Mouse (Mus musculus) hindbrain, embryonic 14.5 days (tissue): ENCODE measurements around the gene 4931406P16Rik. TPM values are rescaled to one million over a fixed set of nuclear protein-coding genes. Genes with fewer than 3 reads are reported as not detected.
"Not testable (repeated sequence)": the region's sequence is repeated elsewhere in the genome, so short reads cannot be mapped to it uniquely, and the experiment has no call there.

Experiments used
- ATAC-seq: fragments of 200-750 bp; cut with Nextera tagmentation; 2 replicates; pipeline ENCODE4 v1.8.0; 2017; ENCODE audit warnings: moderate number of reproducible peaks, mild to moderate bottlenecking, moderate TSS enrichment, moderate library complexity; ENCODE audit not compliant: low FRiP score
- DNase-seq: peaks from one replicate; pipeline ENCODE4 v3.0.0-alpha.2; 2015; ENCODE audit warnings: low spot score
- H3K27ac ChIP-seq: fragments of 300-500 bp; sonication (generic); 2 replicates; pipeline ENCODE4 v1.5.1; 2014; ENCODE audit warnings: mild to moderate bottlenecking, moderate library complexity
- H3K27me3 ChIP-seq: fragments of 300-500 bp; sonication (generic); 2 replicates; pipeline ENCODE4 v1.6.1; 2014; ENCODE audit warnings: mild to moderate bottlenecking, low read length, mixed read lengths; ENCODE audit not compliant: control insufficient read depth, insufficient read depth
- H3K36me3 ChIP-seq: fragments of 300-500 bp; sonication (generic); replicated peaks from 2 replicates; pipeline ENCODE4 v1.6.1; 2014; ENCODE audit not compliant: control insufficient read depth, insufficient read depth
- H3K4me1 ChIP-seq: fragments of 300-500 bp; sonication (generic); replicated peaks from 2 replicates; pipeline ENCODE4 v1.6.1; 2014; ENCODE audit warnings: antibody characterized with exemption, low read length, mixed read lengths; ENCODE audit not compliant: control insufficient read depth, insufficient read depth
- H3K4me2 ChIP-seq: fragments of 300-500 bp; sonication (generic); replicated peaks from 2 replicates; pipeline ENCODE4 v1.6.1; 2014; ENCODE audit warnings: mild to moderate bottlenecking, moderate library complexity
- H3K4me3 ChIP-seq: fragments of 300-500 bp; sonication (generic); replicated peaks from 2 replicates; pipeline ENCODE4 v1.5.1; 2014; ENCODE audit warnings: mild to moderate bottlenecking, low read length
- H3K9ac ChIP-seq: fragments of 300-500 bp; sonication (generic); 2 replicates; pipeline ENCODE4 v1.6.1; 2014
- H3K9me3 ChIP-seq: fragments of 300-500 bp; sonication (generic); 2 replicates; pipeline ENCODE4 v1.6.1; 2016; ENCODE audit warnings: low read length; ENCODE audit not compliant: control insufficient read depth
- WGBS: fragments of 180-500 bp; shearing (Covaris S2); extraction: QIAGEN DNeasy Blood & Tissue Kit; methylation state at CpG from one replicate; pipeline ENCODE4 v1.1.7; 2014; 5-methylcytosine and 5-hydroxymethylcytosine counted together
- polyA plus RNA-seq: library from polyadenylated mRNA; unstranded; fragments of >200 nt; fragmentation: Nextera tagmentation; extraction: Ambion mirVana; gene quantifications from 2 replicates; pipeline ENCODE4 v1.2.1, GENCODE M21; 2014

4931406P16Rik gene
- polyA plus RNA-seq, 1 experiment from 2014 or later = 39.5 TPM

DNA sequence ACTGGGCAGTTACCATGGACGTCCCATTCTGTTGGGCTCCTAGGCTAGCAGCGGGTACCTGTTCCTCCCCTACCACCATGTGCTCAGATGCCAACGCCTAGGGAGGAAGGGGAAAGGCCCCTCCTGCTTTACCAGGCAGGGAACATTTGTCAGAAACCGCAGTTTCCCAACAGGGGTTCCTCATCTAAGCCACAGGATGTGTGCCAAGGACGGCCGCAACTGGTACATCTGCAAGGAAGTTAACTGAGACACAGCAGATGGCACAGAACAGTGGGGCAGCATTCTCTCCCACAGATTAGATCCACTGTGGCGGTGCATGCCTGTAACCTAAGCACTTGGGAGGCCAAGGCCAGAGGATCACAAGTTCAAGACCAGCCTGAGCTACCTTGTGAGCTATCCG is 98.7 kb downstream of the 4931406P16Rik start:
- 91% methylated on average over 8 of the region's 8 CpGs for whole genome bisulfite sequencing
- Histone ChIP-seq H3K27ac (no peak overlapping the region), H3K9ac (no peak overlapping the region), H3K4me2 (no peak overlapping the region), H3K4me3 (no peak overlapping the region), H3K4me1 (no peaks in the 10 kb centered on the region), H3K36me3 (peaks cover 96% of the 10 kb centered on the region), H3K9me3 (no peaks in the 10 kb centered on the region), H3K27me3 (no peaks in the 10 kb centered on the region)
- DNase-seq = no peak
- ATAC-seq = no peak

DNA sequence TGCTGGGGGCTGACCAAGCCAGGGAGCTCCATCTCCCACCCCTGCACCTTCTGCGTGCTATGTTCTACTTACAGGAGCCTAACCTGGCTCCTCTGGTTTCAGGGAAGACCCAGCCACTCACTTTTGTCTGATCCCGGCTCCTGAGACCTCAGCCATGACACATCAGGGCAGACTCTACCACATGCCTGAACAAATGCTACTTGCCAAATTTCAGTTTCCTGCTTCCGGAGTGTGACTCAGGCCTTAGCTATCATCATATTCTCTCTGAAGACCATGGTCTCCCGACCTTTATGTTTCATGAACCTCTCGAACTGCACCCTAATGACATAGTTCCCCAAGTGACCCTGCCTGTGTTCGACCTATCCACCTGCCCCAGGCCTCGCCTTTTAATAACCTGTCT is 100.1 kb downstream of the 4931406P16Rik start:
- Histone ChIP-seq H3K27me3 (no peaks in the 10 kb centered on the region), H3K27ac (no peak overlapping the region), H3K36me3 (peaks cover 97% of the 10 kb centered on the region), H3K4me1 (no peaks in the 10 kb centered on the region), H3K4me3 (no peak overlapping the region), H3K9ac (no peak overlapping the region), H3K4me2 (no peak overlapping the region), H3K9me3 (no peaks in the 10 kb centered on the region)
- no peak for ATAC-seq
- 96% methylated on average over 7 of the region's 7 CpGs for WGBS
- DNase-seq = no peak

DNA sequence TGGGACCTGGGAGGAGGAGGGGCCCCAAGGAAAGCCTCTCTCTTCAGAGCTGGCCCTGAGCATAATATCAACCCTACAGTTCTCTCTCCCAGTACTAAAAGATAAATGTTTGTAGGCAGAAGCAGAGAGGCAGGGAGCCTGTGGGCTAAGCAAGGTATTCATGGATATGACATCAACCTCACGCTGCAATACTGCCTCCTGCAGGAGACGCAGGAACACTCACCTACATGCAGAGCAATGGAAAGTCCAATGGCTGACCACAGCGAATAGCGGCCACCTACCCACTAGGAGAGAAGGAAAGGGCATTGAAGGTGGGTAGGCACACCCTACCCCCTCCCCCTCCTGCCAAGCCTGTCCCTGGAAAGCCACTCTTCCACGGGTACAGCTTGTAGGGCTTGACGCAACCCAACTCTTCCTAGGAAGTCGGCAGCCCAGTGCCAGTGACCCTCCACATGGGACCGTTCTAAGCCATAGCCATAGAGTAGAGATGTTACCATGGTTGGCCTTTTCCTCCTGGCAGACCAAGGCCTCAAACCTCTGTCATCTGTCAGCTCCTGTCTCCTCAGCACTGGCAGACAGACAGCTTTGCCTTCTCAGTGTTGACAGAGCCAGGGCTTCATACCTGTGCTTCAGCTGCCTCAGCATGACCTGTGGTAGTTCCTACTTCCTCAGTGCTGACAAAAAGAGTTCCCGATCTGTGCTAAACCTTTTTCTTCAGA is 105.2 kb downstream of the 4931406P16Rik start:
- no peak for ATAC-seq
- Histone ChIP-seq H3K27me3 (no peaks in the 10 kb centered on the region), H3K36me3 (peaks cover 100% of the 10 kb centered on the region), H3K9me3 (no peaks in the 10 kb centered on the region), H3K9ac (no peak overlapping the region), H3K4me1 (no peaks in the 10 kb centered on the region), H3K27ac (no peak overlapping the region), H3K4me3 (no peak overlapping the region), H3K4me2 (no peak overlapping the region)
- 92% methylated on average over 9 of the region's 9 CpGs for WGBS
- no peak for DNase-seq

DNA sequence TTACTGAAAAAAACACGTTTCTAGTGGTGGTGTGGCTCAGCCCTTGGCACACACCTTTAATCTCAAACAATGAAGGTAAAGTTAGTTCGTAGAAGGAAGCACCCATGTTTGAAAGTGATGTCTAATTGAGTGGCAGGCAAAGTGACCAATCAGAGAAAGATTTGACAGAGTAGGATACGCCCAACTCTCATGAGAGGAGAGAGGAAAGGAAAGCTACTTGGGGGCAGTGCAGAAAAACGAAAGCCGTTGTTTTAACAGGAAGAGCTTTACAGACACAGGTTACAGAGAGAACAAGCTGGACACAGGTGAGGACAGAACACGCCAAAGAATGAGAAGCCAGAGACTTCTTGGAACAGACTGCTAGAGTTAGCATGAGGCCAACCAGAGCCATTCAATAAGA is 107.0 kb downstream of the 4931406P16Rik start:
- H3K36me3 ChIP-seq = peaks cover 100% of the 10 kb centered on the region
- 93% methylated on average over 6 of the region's 6 CpGs for WGBS
- H3K27me3 ChIP-seq = no peaks in the 10 kb centered on the region
- H3K4me1 ChIP-seq = no peaks in the 10 kb centered on the region
- H3K9ac ChIP-seq = no peak overlapping the region
- no peak overlapping the region for H3K4me3 ChIP-seq
- no peak for DNase-seq
- H3K4me2 ChIP-seq = no peak overlapping the region
- H3K9me3 ChIP-seq = no peaks in the 10 kb centered on the region
- ATAC-seq = no peak
- H3K27ac ChIP-seq = no peak overlapping the region

DNA sequence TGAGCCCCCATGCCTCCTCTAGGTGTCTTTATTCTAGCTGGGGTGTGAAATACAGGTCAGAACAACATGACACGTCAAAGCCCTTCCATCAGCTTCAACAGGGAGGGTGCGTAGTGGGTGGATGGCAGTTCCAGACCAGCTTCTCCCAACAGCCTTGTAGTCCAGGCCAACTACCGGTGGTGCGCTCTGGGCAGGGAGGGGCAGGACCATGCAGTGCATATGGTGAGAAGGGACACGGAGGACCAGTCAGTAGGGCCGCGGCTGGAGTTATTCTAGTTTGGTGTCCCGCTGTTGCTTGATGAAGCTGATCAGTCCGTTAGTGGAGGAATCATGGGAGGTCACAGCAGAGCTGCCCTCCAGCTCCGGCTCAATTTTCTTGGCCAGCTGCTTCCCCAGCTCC is 111.2 kb downstream of the 4931406P16Rik start:
- not testable (repeated sequence) for DNase-seq, H3K27ac ChIP-seq, H3K9me3 ChIP-seq, H3K4me1 ChIP-seq, H3K4me2 ChIP-seq, H3K4me3 ChIP-seq, H3K9ac ChIP-seq, ATAC-seq, H3K27me3 ChIP-seq
- 90% methylated on average over 10 of the region's 10 CpGs for WGBS
- H3K36me3 ChIP-seq = peaks cover 65% of the 10 kb centered on the region

DNA sequence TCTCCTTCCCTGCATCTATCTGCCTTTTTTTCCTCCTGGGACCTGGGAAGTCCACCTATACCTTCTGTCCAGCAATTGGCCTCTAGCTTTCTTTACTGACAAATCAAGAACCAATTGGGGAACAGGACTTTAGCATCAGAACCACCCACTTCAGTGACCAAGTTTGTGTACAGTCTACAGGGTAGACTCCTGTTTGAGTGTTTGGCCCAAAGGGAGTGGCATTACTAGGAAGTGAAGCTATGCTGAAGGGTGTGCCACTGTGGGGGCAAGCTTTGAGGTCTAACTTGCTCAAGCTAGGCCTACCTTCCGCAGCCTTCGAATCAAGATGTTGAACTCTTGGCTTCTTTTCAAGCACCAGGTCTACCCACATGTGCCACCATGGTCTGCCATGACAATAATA is 112.5 kb downstream of the 4931406P16Rik start:
- Histone ChIP-seq H3K27me3 (no peaks in the 10 kb centered on the region), H3K9ac (no peak overlapping the region), H3K36me3 (peaks cover 52% of the 10 kb centered on the region), H3K27ac (no peak overlapping the region), H3K4me1 (0 out of 2 replicates have a peak, but pooled peaks cover under 1% of the 10 kb centered on the region), H3K4me2 (no peak overlapping the region), H3K4me3 (no peak overlapping the region), H3K9me3 (no peaks in the 10 kb centered on the region)
- ATAC-seq (no peak), DNase-seq (no peak)
- 100% methylated on average over 2 of the region's 2 CpGs for WGBS

DNA sequence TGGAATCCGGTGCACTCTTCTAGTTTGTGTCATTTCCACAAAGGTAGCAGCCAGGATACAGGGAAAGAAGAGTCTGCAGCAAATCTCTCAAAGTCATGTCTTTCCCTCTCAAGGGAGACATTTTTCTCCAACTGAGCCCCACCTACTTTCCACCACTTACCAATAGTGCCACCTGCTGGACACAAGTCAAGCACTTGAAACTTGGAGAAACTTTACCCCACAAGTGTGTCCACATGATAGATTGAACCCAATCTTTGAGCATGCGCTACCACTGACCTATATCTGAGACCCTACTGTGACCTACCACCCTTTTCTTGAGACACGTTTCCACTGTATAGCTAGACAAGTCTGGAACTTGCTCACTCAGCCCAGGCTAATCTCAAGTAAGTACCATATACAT is 115.0 kb downstream of the 4931406P16Rik start:
- 53% methylated on average over 3 of the region's 3 CpGs for WGBS
- no peak for DNase-seq
- Histone ChIP-seq H3K9ac (no peak overlapping the region), H3K27me3 (no peaks in the 10 kb centered on the region), H3K27ac (no peak overlapping the region), H3K36me3 (peaks cover 38% of the 10 kb centered on the region), H3K4me2 (no peak overlapping the region), H3K9me3 (no peaks in the 10 kb centered on the region), H3K4me3 (no peak overlapping the region), H3K4me1 (peaks cover 7% of the 10 kb centered on the region; the same call in 1 of the 2 replicates)
- no peak for ATAC-seq

DNA sequence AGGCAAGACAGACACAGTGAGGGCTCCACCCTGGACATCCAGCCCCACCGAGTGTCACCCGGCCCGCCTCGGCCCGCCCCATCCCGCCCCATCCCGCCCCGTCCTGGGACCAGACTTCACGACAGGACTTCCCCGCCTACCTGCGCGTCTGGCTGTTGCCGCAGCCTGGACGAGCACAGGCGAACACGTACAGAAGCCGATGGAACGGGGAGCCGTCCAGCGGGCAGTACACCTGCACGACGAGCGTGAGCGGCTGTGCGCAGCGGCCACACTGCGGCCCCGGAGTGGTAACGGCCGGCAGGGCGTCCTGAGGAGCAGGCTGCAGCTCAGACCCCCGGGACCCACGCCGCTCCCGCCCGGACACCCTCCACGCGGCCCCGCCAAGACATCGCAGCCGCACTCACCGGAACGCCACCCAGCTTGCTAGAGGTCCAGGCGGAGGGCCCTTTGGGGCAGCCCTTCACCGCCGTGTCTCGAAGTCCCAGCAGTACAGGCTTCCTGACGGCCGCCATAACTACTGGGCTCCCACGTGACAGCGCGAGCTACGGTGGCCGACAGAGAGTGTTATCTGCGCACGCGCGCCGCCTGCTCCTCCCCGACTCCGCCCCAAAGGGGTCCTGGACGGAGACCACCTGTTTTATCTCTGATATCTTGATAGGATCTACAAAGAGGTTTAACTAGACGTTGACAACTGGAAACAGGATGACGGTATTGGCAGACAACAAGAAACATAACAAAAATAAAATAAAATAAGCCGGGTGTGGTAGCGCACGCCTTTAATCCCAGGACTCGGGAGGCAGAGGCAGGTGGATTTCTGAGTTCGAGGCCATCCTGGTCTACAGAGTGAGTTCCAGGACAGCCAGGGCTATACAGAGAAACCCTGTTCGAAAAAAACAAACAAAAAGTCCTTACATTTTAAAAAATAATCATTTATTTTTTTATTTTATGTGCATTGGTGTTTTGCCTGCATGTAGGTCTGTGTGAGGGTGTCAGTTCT is 116.9 kb downstream of the 4931406P16Rik start, which contains the start of gene Pdcd2l:
Pdcd2l (minus strand) TSS at position 530 of the 997 bp plus-strand sequence.
- peaks cover 7% of the 10 kb centered on the region; the same call in 1 of the 2 replicates for H3K4me1 ChIP-seq
- ATAC-seq (peak; percentile 96), DNase-seq (peak; percentile 94)
- no peaks in the 10 kb centered on the region for H3K27me3 ChIP-seq
- 4% methylated on average over 70 of the region's 70 CpGs for WGBS
- H3K9ac ChIP-seq = peak within 1 kb of the TSS; percentile 82
- H3K9me3 ChIP-seq = no peaks in the 10 kb centered on the region
- H3K36me3 ChIP-seq = peaks cover 37% of the 10 kb centered on the region
- 0 out of 2 replicates have a peak within 1 kb of the TSS, but pooled peaks have one; percentile 40 for H3K27ac ChIP-seq
- H3K4me2 ChIP-seq = peak within 1 kb of the TSS; percentile 79
- peak within 1 kb of the TSS; percentile 73 for H3K4me3 ChIP-seq

DNA sequence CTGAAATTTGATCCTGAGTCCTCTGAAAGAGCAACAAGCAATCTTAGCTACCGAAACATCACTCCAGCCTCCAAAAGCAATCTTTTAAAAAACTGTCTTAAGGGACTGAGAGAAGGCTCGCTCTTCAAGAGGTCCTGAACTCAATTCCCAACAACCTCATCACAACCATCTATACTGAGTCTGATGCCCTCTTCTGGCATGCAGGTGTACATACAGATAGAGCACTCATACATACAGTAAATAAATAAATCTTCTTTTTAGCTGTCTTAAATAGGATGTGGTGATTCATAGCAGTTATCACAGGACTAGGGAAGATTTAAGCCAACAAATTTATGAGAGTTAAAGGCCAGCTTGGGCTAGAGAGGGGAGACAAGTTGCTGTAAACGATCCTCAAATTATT is 117.7 kb downstream of the 4931406P16Rik start:
- Histone ChIP-seq H3K4me3 (peak overlapping the region; percentile 73), H3K27ac (no peak overlapping the region), H3K36me3 (peaks cover 31% of the 10 kb centered on the region), H3K9ac (peak overlapping the region; percentile 82), H3K27me3 (no peaks in the 10 kb centered on the region), H3K4me1 (peaks cover 7% of the 10 kb centered on the region; the same call in 1 of the 2 replicates), H3K9me3 (no peaks in the 10 kb centered on the region), H3K4me2 (peak overlapping the region; percentile 79)
- no peak for ATAC-seq
- WGBS = 56% methylated on average over 3 of the region's 3 CpGs
- DNase-seq = no peak
